Mouse (Mus musculus): ENCODE results near the gene Desi2.
"Not testable (repeated sequence)": the region's sequence is repeated elsewhere in the genome, so short reads cannot be mapped to it uniquely, and the experiment has no call there.

Desi2 gene

GRCm38 (mm10) chr1:178187216-178187791, at the start of gene Desi2:
Gene Desi2, plus strand, starts transcription at chr1:178187417.
- peak; percentile 74 to 89 for DNase-seq (ENCODE audit: low spot score in 2 of 2)

DNA sequence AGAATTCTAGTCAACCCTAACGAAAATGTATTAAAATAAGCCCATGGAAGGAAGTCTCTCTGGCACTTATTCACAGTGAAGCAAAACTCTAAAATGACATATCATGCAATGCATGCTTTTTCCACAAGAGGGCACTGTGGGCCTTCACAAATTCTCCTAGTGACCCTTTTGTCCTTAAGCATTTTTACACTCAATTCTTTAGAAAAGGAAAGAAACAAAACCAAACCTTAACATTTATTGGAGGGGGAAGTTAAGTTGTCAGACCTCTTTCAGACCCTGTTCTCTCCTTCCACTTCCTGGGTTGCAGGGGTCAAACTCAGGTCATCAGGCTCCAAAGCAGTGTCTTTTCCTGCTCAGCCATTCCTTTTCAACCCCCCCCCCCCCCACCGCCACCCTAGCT, 40.7 kb upstream of the Desi2 start:
- peak in 1 of 2 experiments; percentile 11 for DNase-seq (ENCODE audit: low spot score in 2 of 2)

- DNase-seq (ENCODE audit: low spot score in 2 of 2): not testable (repeated sequence)
These were observed 40.3 kb upstream of the Desi2 start for GRCm38 (mm10) chr1:178146915-178147314.

DNA sequence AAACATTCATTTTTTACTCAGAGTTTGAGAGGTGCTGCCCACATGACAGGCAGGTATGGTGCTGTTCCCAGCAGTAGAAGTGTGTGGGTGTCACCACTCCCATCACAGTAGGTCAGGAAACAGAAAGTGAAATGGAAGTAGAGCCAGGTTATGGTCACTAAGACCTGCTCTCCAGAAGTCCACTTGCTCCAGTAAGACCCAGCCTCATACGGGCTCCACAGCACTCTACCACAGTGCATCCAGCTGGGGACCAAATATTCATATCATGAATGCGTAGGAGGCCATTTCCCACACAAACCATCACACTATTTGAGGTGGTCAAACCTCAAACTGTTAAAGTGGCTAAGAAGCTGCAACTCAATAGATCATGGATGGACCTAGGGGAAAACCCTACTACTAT, 5.0 kb upstream of the Desi2 start:
- no peak for DNase-seq (ENCODE audit: low spot score in 2 of 2)

DNA sequence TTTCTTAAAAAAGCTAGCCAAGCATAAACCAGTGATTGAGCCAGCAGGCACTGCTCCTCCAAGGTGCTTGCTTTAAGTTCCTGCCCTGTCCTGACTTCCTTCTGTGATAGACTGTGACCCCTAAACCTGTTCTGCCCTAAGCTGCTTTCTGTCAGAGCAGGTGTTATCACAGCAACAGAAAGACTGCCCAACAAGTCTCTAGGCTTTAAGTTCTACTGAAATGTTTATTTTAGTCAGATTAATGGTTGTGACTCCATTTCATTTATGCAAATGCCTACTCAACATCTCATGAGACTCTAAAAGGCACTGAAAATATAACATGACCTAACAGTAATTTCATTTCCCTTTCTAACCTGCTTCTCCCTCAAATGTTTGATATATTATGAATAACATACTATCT, 1.6 kb upstream of the Desi2 start:
- DNase-seq (ENCODE audit: low spot score in 2 of 2): no peak

GRCm38 (mm10) chr1:178187810-178188209, 593 bp downstream of the Desi2 start:
- DNase-seq (ENCODE audit: low spot score in 2 of 2): not testable (repeated sequence)

DNA sequence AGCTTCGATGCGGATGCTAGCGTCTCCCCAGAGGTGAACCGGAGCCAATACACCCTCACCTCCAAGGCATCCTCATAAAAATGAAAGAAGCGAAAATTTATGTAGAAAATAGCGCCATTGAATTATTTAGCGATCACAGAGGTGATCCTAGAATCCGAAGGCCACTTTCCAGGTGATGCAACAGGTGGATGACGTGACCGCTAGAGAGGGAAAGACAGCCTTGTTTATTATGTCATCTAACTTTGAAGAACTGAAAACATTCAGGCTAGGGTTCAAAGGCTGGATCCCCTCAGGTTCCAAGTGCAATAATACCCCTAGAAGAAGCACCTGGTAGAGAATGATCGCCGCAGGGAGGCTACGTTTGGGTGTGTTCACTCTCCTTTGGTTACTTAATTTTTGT, 1.2 kb downstream of the Desi2 start:
- DNase-seq (ENCODE audit: low spot score in 2 of 2): peak in 1 of 2 experiments; percentile 2

GRCm38 (mm10) chr1:178205701-178206325, 18.6 kb downstream of the Desi2 start:
- no peak for DNase-seq (ENCODE audit: low spot score in 2 of 2)

DNA sequence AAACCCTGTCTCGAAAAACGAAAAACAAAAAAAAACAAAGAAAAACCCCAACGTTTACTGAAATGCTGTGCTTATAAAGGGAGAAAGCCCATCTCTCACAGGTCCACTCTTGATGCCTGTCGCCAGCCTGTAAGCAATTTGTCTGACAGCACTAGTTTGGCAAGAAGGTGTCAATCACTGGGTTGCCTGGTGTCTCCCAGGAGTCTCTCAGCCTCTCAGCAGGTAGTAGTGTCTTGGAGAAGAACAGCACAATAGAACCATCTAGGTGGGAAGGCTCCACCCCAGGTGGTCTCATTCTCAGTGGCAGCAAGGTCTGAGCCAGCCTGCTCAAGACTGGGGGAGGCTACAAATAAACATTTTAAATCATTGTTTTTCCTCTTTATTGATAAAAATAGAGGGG, 20.6 kb downstream of the Desi2 start:
- not testable (repeated sequence) for DNase-seq (ENCODE audit: low spot score in 2 of 2)

- no peak for DNase-seq (ENCODE audit: low spot score in 2 of 2)
These were observed 22.7 kb downstream of the Desi2 start for GRCm38 (mm10) chr1:178209966-178210365.

DNA sequence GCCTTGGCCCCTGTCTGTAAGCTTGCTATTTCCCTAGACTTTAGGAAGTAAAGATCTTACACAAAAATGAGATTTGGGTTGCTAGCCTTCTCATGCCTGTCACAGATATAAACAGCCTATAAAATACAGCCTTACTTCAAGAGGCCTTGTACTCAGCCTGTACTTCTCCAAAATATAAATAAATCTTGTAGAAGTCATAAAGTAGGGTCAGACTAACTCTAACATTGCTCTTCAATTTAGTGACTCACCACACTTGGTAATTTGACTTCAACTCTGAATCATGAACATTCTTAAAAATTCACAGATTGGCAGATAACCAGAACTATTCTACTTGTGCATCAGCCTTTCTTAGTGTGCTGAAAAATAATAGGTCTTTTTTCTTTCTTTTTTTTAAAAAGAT, 29.9 kb downstream of the Desi2 start:
- no peak for DNase-seq (ENCODE audit: low spot score in 2 of 2)

- no peak for DNase-seq (ENCODE audit: low spot score in 2 of 2)
These were observed 31.1 kb downstream of the Desi2 start for GRCm38 (mm10) chr1:178218305-178218704.

DNA sequence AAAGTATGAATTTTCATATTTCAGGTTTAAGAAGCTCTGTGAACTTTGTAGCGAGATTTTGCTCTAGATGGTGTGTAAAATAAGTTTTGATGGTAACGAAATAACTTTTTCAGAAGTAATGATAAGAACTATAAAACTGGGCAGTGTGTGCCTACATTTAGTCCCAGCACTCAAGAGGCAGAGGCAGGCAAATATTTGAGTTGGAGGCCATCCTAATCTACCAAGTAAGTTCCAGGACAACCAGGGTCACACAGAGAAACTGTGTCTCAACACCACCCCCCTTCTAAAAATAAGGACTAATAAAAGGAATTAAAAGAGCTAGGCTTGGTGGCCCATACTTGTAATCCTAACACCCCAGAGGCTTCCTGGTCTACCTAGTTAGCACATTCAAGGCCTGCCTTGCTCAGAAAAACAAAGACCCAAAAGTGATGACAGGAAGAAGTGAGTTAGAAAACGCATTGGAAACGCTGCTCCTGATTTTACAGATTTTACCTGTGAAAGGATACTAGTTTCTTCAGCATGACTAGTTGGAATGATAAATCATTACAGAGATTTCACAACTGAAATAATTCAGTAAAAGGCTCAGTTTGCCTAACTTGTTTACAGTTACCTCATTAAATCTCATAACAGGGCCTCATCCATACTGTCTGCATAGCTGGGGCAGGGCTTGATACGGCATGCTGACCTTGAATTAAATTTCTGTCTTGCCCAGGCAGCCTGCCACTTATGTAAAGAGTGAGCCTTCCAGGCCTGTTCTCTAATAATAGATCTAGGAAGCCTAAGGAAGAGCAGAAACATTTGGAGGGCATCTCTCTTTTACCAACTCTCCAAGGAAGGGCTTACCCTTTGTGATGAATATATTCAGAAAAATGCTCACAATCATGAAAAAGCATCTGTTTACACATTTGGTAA, 32.2 kb downstream of the Desi2 start:
- DNase-seq (ENCODE audit: low spot score in 2 of 2): no peak

DNA sequence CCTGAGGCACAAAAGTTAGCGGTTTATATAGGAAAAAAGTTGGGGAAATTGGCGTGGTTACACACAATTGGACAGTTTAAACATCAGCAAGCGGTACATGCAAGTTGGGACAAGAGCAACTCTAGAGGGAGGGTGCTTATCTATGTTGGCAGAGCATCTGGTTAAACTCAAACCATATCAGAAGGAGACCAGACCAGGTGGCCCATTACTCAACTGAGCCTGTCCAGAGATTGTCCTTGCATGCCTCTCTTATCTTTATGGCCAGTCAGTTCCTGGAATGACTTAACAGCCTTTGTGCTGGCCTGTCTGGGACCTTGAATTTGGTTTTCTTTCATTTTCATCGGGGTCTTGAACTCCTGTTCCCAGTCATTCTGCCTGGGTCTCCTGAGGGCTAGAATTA, 41.7 kb downstream of the Desi2 start:
- not testable (repeated sequence) for DNase-seq (ENCODE audit: low spot score in 2 of 2)

- DNase-seq (ENCODE audit: low spot score in 2 of 2): no peak
These were observed 46.9 kb downstream of the Desi2 start for GRCm38 (mm10) chr1:178234109-178234508.

DNA sequence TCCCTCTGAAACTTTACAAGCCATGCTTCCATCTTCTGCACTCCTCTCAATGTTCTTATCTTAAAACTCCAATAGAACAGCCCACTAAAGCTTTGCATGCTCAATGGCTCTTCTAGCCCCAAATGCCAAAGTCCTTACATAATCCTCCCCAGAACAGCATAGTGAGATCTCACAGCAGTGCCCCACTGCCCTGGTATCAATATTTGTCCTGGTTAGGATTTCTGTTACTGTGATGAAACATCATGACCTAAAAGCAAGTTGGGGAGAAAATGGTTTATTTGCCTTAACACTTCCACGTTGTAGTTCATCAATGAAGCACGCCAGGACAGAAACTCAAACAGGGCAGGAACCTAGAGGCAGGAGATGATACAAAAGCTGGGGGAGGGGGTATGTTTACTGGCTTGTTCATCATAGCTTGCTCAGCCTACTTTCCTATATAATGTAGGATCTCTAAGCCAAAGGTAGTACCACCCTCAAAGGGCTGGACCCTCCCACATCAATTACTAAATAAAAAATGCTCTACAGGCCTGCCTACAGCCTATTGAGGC, 48.8 kb downstream of the Desi2 start:
- DNase-seq (ENCODE audit: low spot score in 2 of 2): no peak

DNA sequence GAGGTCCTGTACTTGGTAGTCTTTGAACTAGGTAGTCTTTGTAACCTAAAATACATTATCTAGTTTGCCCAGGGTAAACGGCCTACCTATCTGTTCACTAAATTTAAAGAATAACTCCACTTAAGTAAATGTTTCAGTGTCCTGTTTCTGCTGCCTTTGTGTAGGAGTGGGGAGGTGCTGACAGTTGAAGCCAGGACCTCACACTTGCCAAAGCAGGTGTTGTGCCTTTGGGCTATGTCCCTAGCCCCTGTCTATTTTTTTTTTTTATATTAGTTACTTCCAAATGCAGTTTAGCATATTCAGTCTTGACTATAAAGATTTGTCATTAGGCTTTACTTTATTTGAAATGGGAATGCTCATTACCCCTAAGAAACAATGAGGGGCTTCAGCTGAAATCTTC, 51.5 kb downstream of the Desi2 start:
- DNase-seq (ENCODE audit: low spot score in 2 of 2): no peak

GRCm38 (mm10) chr1:178241884-178242508, 54.8 kb downstream of the Desi2 start:
- no peak for DNase-seq (ENCODE audit: low spot score in 2 of 2)

- DNase-seq (ENCODE audit: low spot score in 2 of 2): no peak
These were observed 61.0 kb downstream of the Desi2 start for GRCm38 (mm10) chr1:178248107-178248820.

DNA sequence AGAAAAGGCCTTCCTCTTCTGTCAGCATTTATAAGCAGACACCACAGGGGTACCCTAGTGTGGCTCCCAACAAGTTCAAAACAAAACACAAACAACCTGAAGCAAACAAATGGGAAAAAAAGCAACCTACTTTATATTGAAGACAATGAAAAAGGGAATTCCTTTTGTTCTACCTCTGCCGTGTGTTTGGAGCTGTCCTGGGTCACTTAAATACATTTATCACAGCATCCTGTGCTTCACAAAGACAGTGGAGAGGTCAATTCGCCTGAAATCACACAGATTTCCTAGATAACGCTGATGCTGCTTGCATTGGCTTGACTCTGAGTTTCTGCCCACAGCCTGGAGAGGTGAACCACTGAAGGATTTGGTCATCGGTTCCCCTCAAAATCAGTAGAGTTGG, 67.4 kb downstream of the Desi2 start:
- DNase-seq (ENCODE audit: low spot score in 2 of 2): no peak

DNA sequence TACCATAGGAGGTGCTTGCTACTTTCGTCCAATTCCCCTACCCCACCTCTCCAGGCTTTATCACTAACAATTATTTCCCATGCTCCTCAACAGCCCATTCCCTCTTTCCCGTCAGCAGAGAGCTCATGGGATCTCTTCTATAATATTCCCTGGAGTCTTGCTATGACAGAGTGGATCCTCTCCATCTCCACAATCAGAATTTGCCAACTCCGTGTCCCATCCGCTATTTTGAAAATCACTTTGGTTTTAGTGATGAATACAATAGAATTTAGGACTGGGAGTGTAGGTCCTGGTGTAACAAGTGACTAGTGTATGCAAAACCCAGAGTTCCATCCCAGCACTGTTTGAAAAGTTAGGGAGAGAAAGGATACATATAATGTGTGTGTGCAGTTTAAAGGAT, 69.1 kb downstream of the Desi2 start:
- DNase-seq (ENCODE audit: low spot score in 2 of 2): no peak

All from cerebellum, postnatal 4 days (tissue).